Mouse (Mus musculus) hindbrain, embryonic 16.5 days (tissue): ENCODE results near the gene Sik2. TPM values are rescaled to one million over a fixed set of nuclear protein-coding genes. Genes with fewer than 3 reads are reported as not detected.
A peak's percentile ranks its signal among the peaks of the same experiment; 100 is the strongest.

Experiments
- ATAC-seq: fragments of 200-750 bp; cut with Nextera tagmentation; 2 replicates; pipeline ENCODE4 v1.8.0; 2017; ENCODE audit warnings: moderate TSS enrichment, moderate library complexity
- H3K27ac ChIP-seq: fragments of 300-500 bp; sonication (generic); 2 replicates; pipeline ENCODE4 v1.5.1; 2014; ENCODE audit warnings: low read depth, mild to moderate bottlenecking, control low read depth, low read length, moderate library complexity
- H3K27me3 ChIP-seq: fragments of 300-500 bp; sonication (generic); replicated peaks from 2 replicates; pipeline ENCODE4 v1.6.1; 2014; ENCODE audit warnings: low read length; ENCODE audit not compliant: control insufficient read depth, insufficient read depth
- H3K36me3 ChIP-seq: fragments of 300-500 bp; sonication (generic); 2 replicates; pipeline ENCODE4 v1.6.1; 2014; ENCODE audit warnings: mild to moderate bottlenecking, low read length, moderate library complexity, mixed read lengths; ENCODE audit not compliant: control insufficient read depth, insufficient read depth
- H3K4me1 ChIP-seq: fragments of 300-500 bp; sonication (generic); 2 replicates; pipeline ENCODE4 v1.6.1; 2014; ENCODE audit warnings: low read depth, low read length; ENCODE audit not compliant: control insufficient read depth, insufficient read depth
- H3K4me2 ChIP-seq: fragments of 300-500 bp; sonication (generic); 2 replicates; pipeline ENCODE4 v1.6.1; 2014; ENCODE audit warnings: mild to moderate bottlenecking, low read length, control low read depth, moderate library complexity
- H3K4me3 ChIP-seq: fragments of 300-500 bp; sonication (generic); 2 replicates; pipeline ENCODE4 v1.5.1; 2014; ENCODE audit warnings: mild to moderate bottlenecking, low read length, control low read depth, moderate library complexity
- H3K9ac ChIP-seq: fragments of 300-500 bp; sonication (generic); 2 replicates; pipeline ENCODE4 v1.6.1; 2014; ENCODE audit warnings: low read depth, mild to moderate bottlenecking, control low read depth, low read length, moderate library complexity
- H3K9me3 ChIP-seq: fragments of 300-500 bp; sonication (generic); 2 replicates; pipeline ENCODE4 v1.6.1; 2014; ENCODE audit warnings: mild to moderate bottlenecking, low read length, moderate library complexity; ENCODE audit not compliant: control insufficient read depth
- WGBS: fragments of 180-500 bp; shearing (Covaris S2); extraction: QIAGEN DNeasy Blood & Tissue Kit; methylation state at CpG from one replicate; pipeline ENCODE4 v1.1.7; 2014; 5-methylcytosine and 5-hydroxymethylcytosine counted together
- polyA plus RNA-seq: library from polyadenylated mRNA; unstranded; fragments of >200 nt; fragmentation: Nextera tagmentation; extraction: Ambion mirVana; gene quantifications from 2 replicates; pipeline ENCODE4 v1.2.1, GENCODE M21; 2015

Sik2 gene
- 15.9 and 17.9 TPM in 2 replicates for polyA plus RNA-seq

GRCm38 (mm10) chr9:51008841-51009655 is at the start of gene Sik2:
Gene Sik2 (minus strand): TSS chr9:51009073.
- under 1% methylated on average over 48 of the region's 85 CpGs for WGBS
- Histone ChIP-seq H3K4me1 (peaks cover 13% of the 10 kb centered on the region), H3K27me3 (no peaks in the 10 kb centered on the region), H3K9me3 (no peaks in the 10 kb centered on the region), H3K4me3 (peak within 1 kb of the TSS; percentile 69), H3K4me2 (peak within 1 kb of the TSS; percentile 81), H3K36me3 (no peaks in the 10 kb centered on the region), H3K9ac (peak within 1 kb of the TSS; percentile 86), H3K27ac (peak within 1 kb of the TSS; percentile 89)
- ATAC-seq, result peak; percentile 98

- WGBS, result 81% methylated on average over 3 of the region's 3 CpGs
- Histone ChIP-seq H3K4me3 (no peak overlapping the region), H3K9ac (no peak overlapping the region), H3K27ac (no peak overlapping the region), H3K27me3 (no peaks in the 10 kb centered on the region), H3K4me1 (no peaks in the 10 kb centered on the region), H3K4me2 (no peak overlapping the region), H3K9me3 (no peaks in the 10 kb centered on the region), H3K36me3 (no peaks in the 10 kb centered on the region)
- ATAC-seq, result no peak
Observed at GRCm38 (mm10) chr9:51056360-51057324, 47.8 kb upstream of the Sik2 start.

- H3K4me2 ChIP-seq, result no peak overlapping the region
- WGBS, result 79% methylated on average over 3 of the region's 3 CpGs
- H3K27ac ChIP-seq, result no peak overlapping the region
- no peaks in the 10 kb centered on the region for H3K9me3 ChIP-seq
- H3K9ac ChIP-seq, result no peak overlapping the region
- H3K36me3 ChIP-seq, result no peaks in the 10 kb centered on the region
- no peaks in the 10 kb centered on the region for H3K4me1 ChIP-seq
- ATAC-seq, result no peak
- H3K4me3 ChIP-seq, result no peak overlapping the region
- no peaks in the 10 kb centered on the region for H3K27me3 ChIP-seq
Observed at GRCm38 (mm10) chr9:51052180-51052579, 43.3 kb upstream of the Sik2 start.

GRCm38 (mm10) chr9:51042136-51042535 is 33.3 kb upstream of the Sik2 start:
- H3K4me2 ChIP-seq, result no peak overlapping the region
- no peaks in the 10 kb centered on the region for H3K27me3 ChIP-seq
- H3K27ac ChIP-seq, result no peak overlapping the region
- H3K4me1 ChIP-seq, result no peaks in the 10 kb centered on the region
- no peak for ATAC-seq
- H3K36me3 ChIP-seq, result no peaks in the 10 kb centered on the region
- H3K9ac ChIP-seq, result no peak overlapping the region
- no peaks in the 10 kb centered on the region for H3K9me3 ChIP-seq
- H3K4me3 ChIP-seq, result no peak overlapping the region
- 81% methylated on average over 6 of the region's 6 CpGs for WGBS

- no peak overlapping the region for H3K4me3 ChIP-seq
- no peaks in the 10 kb centered on the region for H3K4me1 ChIP-seq
- no peaks in the 10 kb centered on the region for H3K27me3 ChIP-seq
- WGBS, result 94% methylated on average over 7 of the region's 7 CpGs
- no peak overlapping the region for H3K9ac ChIP-seq
- no peaks in the 10 kb centered on the region for H3K9me3 ChIP-seq
- no peak for ATAC-seq
- H3K4me2 ChIP-seq, result no peak overlapping the region
- H3K27ac ChIP-seq, result no peak overlapping the region
- no peaks in the 10 kb centered on the region for H3K36me3 ChIP-seq
Observed at GRCm38 (mm10) chr9:51041491-51041980, 32.7 kb upstream of the Sik2 start.

GRCm38 (mm10) chr9:51032785-51033529 is 24.1 kb upstream of the Sik2 start:
- 83% methylated on average over 3 of the region's 3 CpGs for WGBS
- H3K9ac ChIP-seq, result no peak overlapping the region
- no peaks in the 10 kb centered on the region for H3K9me3 ChIP-seq
- no peaks in the 10 kb centered on the region for H3K27me3 ChIP-seq
- no peak overlapping the region for H3K27ac ChIP-seq
- no peaks in the 10 kb centered on the region for H3K4me1 ChIP-seq
- no peak overlapping the region for H3K4me3 ChIP-seq
- ATAC-seq, result no peak
- H3K36me3 ChIP-seq, result no peaks in the 10 kb centered on the region
- no peak overlapping the region for H3K4me2 ChIP-seq

GRCm38 (mm10) chr9:51032291-51032690 is 23.4 kb upstream of the Sik2 start:
- WGBS, result 69% methylated on average over 8 of the region's 8 CpGs

GRCm38 (mm10) chr9:51031603-51032002 is 22.7 kb upstream of the Sik2 start:
- no peaks in the 10 kb centered on the region for H3K4me1 ChIP-seq
- no peak for ATAC-seq
- no peaks in the 10 kb centered on the region for H3K27me3 ChIP-seq
- H3K4me3 ChIP-seq, result no peak overlapping the region
- no peak overlapping the region for H3K4me2 ChIP-seq
- H3K9me3 ChIP-seq, result no peaks in the 10 kb centered on the region
- H3K36me3 ChIP-seq, result no peaks in the 10 kb centered on the region
- H3K9ac ChIP-seq, result no peak overlapping the region
- no peak overlapping the region for H3K27ac ChIP-seq
- 66% methylated on average over 6 of the region's 6 CpGs for WGBS

More at GRCm38 (mm10) chr9:51032291-51032690, 23.4 kb upstream of the Sik2 start:
- Histone ChIP-seq H3K27ac (no peak overlapping the region), H3K4me2 (no peak overlapping the region), H3K9ac (no peak overlapping the region), H3K4me1 (no peaks in the 10 kb centered on the region), H3K4me3 (no peak overlapping the region), H3K36me3 (no peaks in the 10 kb centered on the region), H3K27me3 (no peaks in the 10 kb centered on the region), H3K9me3 (no peaks in the 10 kb centered on the region)
- ATAC-seq, result no peak
